Mouse (Mus musculus) CH12.LX (cell line): ENCODE results near the gene 4931428L18Rik.

Experiments used
- CTCF ChIP-seq, 2 experiments: IDR thresholded peaks in 1 of 2; conservative IDR thresholded peaks in 1 of 2; 2 replicates each; pipeline ENCODE4 v1.5.1; 2011 to 2012; ENCODE audit warnings: low read depth in 2 of 2, low read length in 2 of 2, improper control_type of control experiment in 1 of 2, inconsistent platforms in 1 of 2, mild to moderate bottlenecking in 1 of 2, moderate library complexity in 1 of 2
- MAX ChIP-seq: IDR thresholded peaks from 2 replicates; pipeline ENCODE4 v1.6.1; 2011; ENCODE audit warnings: low read length, improper control_type of control experiment
- MEF2A ChIP-seq: IDR thresholded peaks from 2 replicates; pipeline ENCODE4 v1.6.1; 2014; ENCODE audit warnings: low read depth, mild to moderate bottlenecking, inconsistent platforms, low read length, improper control_type of control experiment, borderline replicate concordance
- POLR2A ChIP-seq: IDR thresholded peaks from 2 replicates; pipeline ENCODE4 v1.6.1; 2011; ENCODE audit warnings: low read depth, mild to moderate bottlenecking, improper control_type of control experiment, low read length
- POLR2AphosphoS2 ChIP-seq: IDR thresholded peaks from 2 replicates; pipeline ENCODE4 v1.6.1; 2011; ENCODE audit warnings: low read depth, low read length, improper control_type of control experiment
- RCOR1 ChIP-seq: conservative IDR thresholded peaks from 2 replicates; pipeline ENCODE4 v1.6.1; 2012; ENCODE audit warnings: low read depth, mild to moderate bottlenecking, inconsistent platforms, low read length, improper control_type of control experiment
- USF2 ChIP-seq: conservative IDR thresholded peaks from 2 replicates; pipeline ENCODE4 v1.6.1; 2011; ENCODE audit warnings: low read depth, low read length, improper control_type of control experiment

DNA sequence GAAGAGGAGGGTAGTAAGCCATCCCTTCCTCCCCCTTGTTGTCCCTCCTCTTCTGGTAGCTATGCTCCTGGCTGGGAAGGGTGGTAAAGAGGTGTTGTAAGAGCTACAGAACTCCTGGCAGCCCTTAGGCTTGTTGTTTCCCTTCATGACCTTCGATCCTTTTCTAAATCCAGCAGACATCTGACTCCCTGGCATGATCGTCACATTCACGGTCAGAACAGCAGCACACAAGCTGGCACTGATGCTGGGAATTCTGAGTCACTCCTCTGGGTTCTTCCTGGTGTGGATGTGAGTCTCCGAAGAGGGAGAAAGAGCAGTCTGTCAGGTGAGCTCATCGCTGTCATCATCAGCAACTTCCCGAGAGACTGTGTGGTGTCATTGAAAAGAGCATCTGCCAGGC, 203.2 kb downstream of the 4931428L18Rik start:
- TF ChIP-seq CTCF (conservative IDR thresholded peaks at IDR 0.05 in 1 of 2, IDR thresholded peaks at IDR 0.05 in 1 of 2; ENCODE audit: low read depth in 2 of 2, low read length in 2 of 2) (no peak), MAX (no peak), POLR2A (no peak), POLR2AphosphoS2 (no peak), USF2 (no peak), MEF2A (no peak), RCOR1 (no peak)
